Mouse (Mus musculus): ENCODE results near the gene Rerg. TPM values are rescaled to one million over a fixed set of nuclear protein-coding genes. Genes with fewer than 3 reads are reported as not detected.

The Rerg gene
- polyA plus RNA-seq, 1 experiment from 2014 or later, result 23.9 TPM

DNA sequence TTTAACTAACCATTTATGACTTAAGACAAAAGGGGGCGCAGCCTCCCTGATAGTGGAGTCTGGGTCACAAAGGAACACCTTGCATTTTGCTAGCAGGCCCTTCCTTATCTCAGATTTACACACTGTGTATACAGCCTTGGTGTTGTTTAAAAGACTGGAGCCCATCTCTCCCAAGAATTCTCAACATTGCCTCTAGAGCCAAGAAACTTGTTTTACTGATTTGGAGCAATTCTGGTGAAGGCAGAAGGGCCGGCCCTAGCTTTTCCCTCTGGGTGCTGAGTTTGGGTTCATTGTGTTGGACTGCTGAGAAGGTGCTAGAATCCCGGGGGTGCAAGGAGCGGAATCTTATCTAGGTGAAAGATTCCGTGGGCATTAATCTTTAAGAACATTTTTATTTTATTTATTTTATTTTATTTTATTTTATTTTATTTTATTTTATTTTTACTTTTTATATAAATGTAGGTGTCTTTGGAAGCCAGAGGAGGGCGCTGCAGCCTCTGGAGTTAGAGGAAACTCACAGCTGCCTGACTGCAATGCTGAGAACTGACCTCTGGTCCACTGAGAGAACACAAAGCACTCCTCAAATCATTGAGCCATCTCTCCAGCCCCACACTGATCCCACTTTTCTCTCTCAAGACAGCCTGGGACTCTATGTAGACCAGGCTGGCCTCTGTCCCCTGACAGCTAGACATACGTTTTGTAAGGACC lies 26.3 kb downstream of the Rerg start:
- no peak overlapping the region for H3K9ac ChIP-seq (ENCODE audit: low read length)
- TF ChIP-seq CTCF (IDR thresholded peaks at IDR 0.05; ENCODE audit: low read depth) (peak; percentile 48), EP300 (optimal IDR thresholded peaks at IDR 0.05) (no peak)
- H3K4me3 ChIP-seq (ENCODE audit: low read depth, low read length), result no peak overlapping the region
- H3K9me3 ChIP-seq (ENCODE audit: control insufficient read depth, low read length), result no peaks in the 10 kb centered on the region
- WGBS, result 61% methylated on average over 7 of the region's 7 CpGs
- ATAC-seq (ENCODE audit: low FRiP score, low TSS enrichment) (no peak), DNase-seq (ENCODE audit: low spot score) (no peak)
- H3K4me2 ChIP-seq (replicated peaks; ENCODE audit: low read depth), result no peak overlapping the region
- H3K36me3 ChIP-seq (ENCODE audit: control insufficient read depth, insufficient read depth, low read length), result no peaks in the 10 kb centered on the region
- H3K27me3 ChIP-seq (ENCODE audit: control insufficient read depth, insufficient read depth, low read length), result no peaks in the 10 kb centered on the region
- H3K27ac ChIP-seq (replicated peaks), result peak overlapping the region; percentile 76
- H3K4me1 ChIP-seq (replicated peaks; ENCODE audit: control insufficient read depth, insufficient read depth), result 0 out of 2 replicates have a peak, but pooled peaks cover 2% of the 10 kb centered on the region

DNA sequence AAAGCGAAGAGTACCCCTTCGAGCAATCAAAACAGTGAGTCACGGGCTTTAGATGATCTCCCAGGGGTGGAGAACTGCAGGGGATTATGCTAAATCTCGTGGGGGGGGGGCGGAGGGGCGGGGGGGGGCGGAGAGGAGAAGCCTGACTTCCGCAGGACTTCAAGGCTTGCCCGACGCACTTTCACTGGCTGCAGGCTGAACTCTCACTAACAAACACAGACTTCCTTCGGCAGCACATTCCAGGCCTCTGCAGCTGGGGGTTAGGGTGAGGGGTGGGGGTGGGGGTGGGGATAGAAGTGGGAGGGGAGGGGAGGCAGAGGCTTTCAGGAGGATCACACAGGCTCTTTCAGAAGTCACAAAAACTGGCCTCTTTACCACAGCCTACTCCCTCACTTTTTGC lies 27.5 kb downstream of the Rerg start:
- H3K4me3 ChIP-seq (ENCODE audit: low read depth, low read length), result no peak overlapping the region
- H3K27me3 ChIP-seq (ENCODE audit: control insufficient read depth, insufficient read depth, low read length), result no peaks in the 10 kb centered on the region
- 0 out of 2 replicates have a peak, but pooled peaks cover 2% of the 10 kb centered on the region for H3K4me1 ChIP-seq (replicated peaks; ENCODE audit: control insufficient read depth, insufficient read depth)
- peak overlapping the region; percentile 31; the same call in 1 of the 2 replicates for H3K9ac ChIP-seq (ENCODE audit: low read length)
- ATAC-seq (ENCODE audit: low FRiP score, low TSS enrichment), result peak; percentile 69
- WGBS, result 0% methylated on average over 10 of the region's 11 CpGs
- H3K27ac ChIP-seq (replicated peaks), result peak overlapping the region; percentile 75
- H3K4me2 ChIP-seq (replicated peaks; ENCODE audit: low read depth), result peak overlapping the region; percentile 46
- TF ChIP-seq CTCF (IDR thresholded peaks at IDR 0.05; ENCODE audit: low read depth), result no peak
- no peak for TF ChIP-seq EP300 (optimal IDR thresholded peaks at IDR 0.05)
- no peaks in the 10 kb centered on the region for H3K36me3 ChIP-seq (ENCODE audit: control insufficient read depth, insufficient read depth, low read length)
- no peaks in the 10 kb centered on the region for H3K9me3 ChIP-seq (ENCODE audit: control insufficient read depth, low read length)
- DNase-seq (ENCODE audit: low spot score), result peak; percentile 55

DNA sequence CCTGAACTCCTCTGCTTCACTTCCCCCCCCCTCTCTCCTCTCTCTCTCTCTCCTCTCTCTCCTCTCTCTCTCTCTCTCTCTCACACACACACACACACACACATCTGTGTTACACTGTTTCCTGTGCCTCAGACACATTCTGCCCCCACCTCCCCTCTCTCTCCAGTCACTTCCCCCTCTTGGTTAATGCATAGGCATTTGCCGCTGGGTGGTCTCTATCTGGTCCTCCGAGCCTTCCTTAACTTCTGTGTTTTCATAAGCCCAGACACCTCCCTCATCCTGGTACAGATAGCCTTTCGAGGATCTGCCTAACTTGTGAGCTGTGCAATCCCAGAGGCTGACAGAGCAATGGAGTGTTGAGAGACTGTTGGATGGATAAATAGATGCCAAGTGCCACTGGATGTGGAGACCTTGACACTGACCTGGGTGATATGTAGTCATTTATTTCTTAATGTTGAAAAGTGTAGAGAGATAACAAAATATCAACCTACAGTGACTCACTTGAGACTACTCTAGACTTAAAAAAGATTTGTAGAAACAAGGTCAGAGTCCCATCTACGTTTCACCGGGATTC lies 29.0 kb downstream of the Rerg start:
- no peaks in the 10 kb centered on the region for H3K27me3 ChIP-seq (ENCODE audit: control insufficient read depth, insufficient read depth, low read length)
- 73% methylated on average over 5 of the region's 5 CpGs for WGBS
- ATAC-seq (ENCODE audit: low FRiP score, low TSS enrichment), result no peak
- DNase-seq (ENCODE audit: low spot score), result no peak
- H3K36me3 ChIP-seq (ENCODE audit: control insufficient read depth, insufficient read depth, low read length), result no peaks in the 10 kb centered on the region
- peaks cover 2% of the 10 kb centered on the region; the same call in 1 of the 2 replicates for H3K4me1 ChIP-seq (replicated peaks; ENCODE audit: control insufficient read depth, insufficient read depth)
- no peak for TF ChIP-seq EP300 (optimal IDR thresholded peaks at IDR 0.05)
- H3K9ac ChIP-seq (ENCODE audit: low read length), result no peak overlapping the region
- H3K9me3 ChIP-seq (ENCODE audit: control insufficient read depth, low read length), result no peaks in the 10 kb centered on the region
- H3K27ac ChIP-seq (replicated peaks), result no peak overlapping the region
- no peak overlapping the region for H3K4me2 ChIP-seq (replicated peaks; ENCODE audit: low read depth)
- H3K4me3 ChIP-seq (ENCODE audit: low read depth, low read length), result no peak overlapping the region

DNA sequence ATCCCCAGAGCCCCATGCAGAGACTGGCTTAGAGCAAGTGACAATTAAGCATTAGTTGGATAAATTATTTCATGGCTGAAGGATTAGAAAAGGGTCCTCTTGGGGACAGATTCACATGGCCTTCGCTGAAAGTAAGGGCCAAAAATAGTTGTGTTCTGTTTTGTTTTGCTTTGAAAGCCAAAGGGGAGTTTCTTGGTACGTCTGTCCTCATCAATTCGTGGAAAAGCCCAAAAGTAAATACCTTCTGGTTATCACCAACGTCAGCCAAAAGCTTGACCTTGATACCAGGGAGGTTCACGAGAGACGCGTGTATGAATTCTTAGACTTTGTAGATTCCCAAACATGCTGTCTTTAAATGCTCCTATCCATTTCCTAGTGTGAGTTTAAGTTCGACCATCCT lies 31.5 kb downstream of the Rerg start:
- Histone ChIP-seq H3K4me3 (ENCODE audit: low read depth, low read length) (no peak overlapping the region), H3K4me2 (replicated peaks; ENCODE audit: low read depth) (no peak overlapping the region), H3K9me3 (ENCODE audit: control insufficient read depth, low read length) (no peaks in the 10 kb centered on the region), H3K9ac (ENCODE audit: low read length) (no peak overlapping the region), H3K27ac (replicated peaks) (peak overlapping the region; percentile 59), H3K27me3 (ENCODE audit: control insufficient read depth, insufficient read depth, low read length) (no peaks in the 10 kb centered on the region), H3K4me1 (replicated peaks; ENCODE audit: control insufficient read depth, insufficient read depth) (peaks cover 4% of the 10 kb centered on the region; the same call in 1 of the 2 replicates), H3K36me3 (ENCODE audit: control insufficient read depth, insufficient read depth, low read length) (no peaks in the 10 kb centered on the region)
- no peak for DNase-seq (ENCODE audit: low spot score)
- WGBS, result 39% methylated on average over 8 of the region's 8 CpGs
- TF ChIP-seq EP300 (optimal IDR thresholded peaks at IDR 0.05), result no peak
- TF ChIP-seq CTCF (IDR thresholded peaks at IDR 0.05; ENCODE audit: low read depth), result no peak
- peak; percentile 28; the same call in 1 of the 2 replicates for ATAC-seq (ENCODE audit: low FRiP score, low TSS enrichment)

DNA sequence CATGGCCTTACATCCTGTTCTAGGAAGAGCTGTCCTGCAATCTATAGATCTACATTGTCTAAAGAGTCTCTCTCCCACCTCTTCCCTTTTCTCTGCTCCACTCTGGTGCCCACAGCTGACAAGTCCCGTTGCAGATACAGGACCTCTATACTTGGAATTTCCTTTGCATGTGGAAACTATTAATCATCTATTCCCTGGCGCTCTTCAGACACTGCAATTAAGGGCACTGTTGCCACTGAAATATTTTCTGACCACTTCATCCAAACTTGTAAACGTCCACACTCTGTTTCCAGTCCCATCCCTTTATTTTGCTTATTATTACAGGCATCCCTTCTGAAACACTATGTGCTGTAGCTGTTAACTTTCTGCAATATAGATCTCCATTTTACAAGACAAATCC lies 31.9 kb downstream of the Rerg start:
- TF ChIP-seq CTCF (IDR thresholded peaks at IDR 0.05; ENCODE audit: low read depth) (no peak), EP300 (optimal IDR thresholded peaks at IDR 0.05) (no peak)
- Histone ChIP-seq H3K9ac (ENCODE audit: low read length) (no peak overlapping the region), H3K4me3 (ENCODE audit: low read depth, low read length) (no peak overlapping the region), H3K4me2 (replicated peaks; ENCODE audit: low read depth) (no peak overlapping the region), H3K9me3 (ENCODE audit: control insufficient read depth, low read length) (no peaks in the 10 kb centered on the region), H3K27ac (replicated peaks) (peak overlapping the region; percentile 61), H3K4me1 (replicated peaks; ENCODE audit: control insufficient read depth, insufficient read depth) (peaks cover 2% of the 10 kb centered on the region; the same call in 1 of the 2 replicates), H3K27me3 (ENCODE audit: control insufficient read depth, insufficient read depth, low read length) (no peaks in the 10 kb centered on the region), H3K36me3 (ENCODE audit: control insufficient read depth, insufficient read depth, low read length) (no peaks in the 10 kb centered on the region)
- no peak for ATAC-seq (ENCODE audit: low FRiP score, low TSS enrichment)
- DNase-seq (ENCODE audit: low spot score), result no peak
- WGBS, result 33% methylated on average over 3 of the region's 3 CpGs

DNA sequence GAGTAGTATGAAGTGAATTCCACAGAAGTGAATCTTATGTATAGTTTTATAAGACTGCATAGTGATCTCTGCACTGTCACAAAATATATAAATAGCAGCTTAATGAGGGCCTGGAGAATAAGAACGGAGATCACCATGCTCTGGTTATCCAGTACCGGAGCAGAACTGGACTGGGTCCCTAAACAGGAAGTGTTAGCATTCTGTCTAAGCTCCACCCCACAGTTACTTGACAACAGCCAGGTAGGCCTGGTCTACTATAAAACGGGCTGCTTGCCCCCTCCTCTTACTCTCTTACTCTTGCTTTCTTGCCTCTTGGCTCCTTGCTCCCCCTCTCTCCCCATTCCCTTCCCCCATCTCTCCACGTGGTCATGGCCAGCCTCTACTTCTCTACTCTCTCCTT lies 33.9 kb downstream of the Rerg start:
- ATAC-seq (ENCODE audit: low FRiP score, low TSS enrichment), result no peak
- WGBS, result 65% methylated on average over 4 of the region's 4 CpGs
- Histone ChIP-seq H3K4me3 (ENCODE audit: low read depth, low read length) (no peak overlapping the region), H3K36me3 (ENCODE audit: control insufficient read depth, insufficient read depth, low read length) (no peaks in the 10 kb centered on the region), H3K27ac (replicated peaks) (no peak overlapping the region), H3K27me3 (ENCODE audit: control insufficient read depth, insufficient read depth, low read length) (no peaks in the 10 kb centered on the region), H3K4me2 (replicated peaks; ENCODE audit: low read depth) (no peak overlapping the region), H3K9ac (ENCODE audit: low read length) (no peak overlapping the region), H3K4me1 (replicated peaks; ENCODE audit: control insufficient read depth, insufficient read depth) (peaks cover 2% of the 10 kb centered on the region; the same call in 1 of the 2 replicates), H3K9me3 (ENCODE audit: control insufficient read depth, low read length) (no peaks in the 10 kb centered on the region)
- TF ChIP-seq EP300 (optimal IDR thresholded peaks at IDR 0.05), result no peak
- no peak for TF ChIP-seq CTCF (IDR thresholded peaks at IDR 0.05; ENCODE audit: low read depth)
- no peak for DNase-seq (ENCODE audit: low spot score)

All from stomach, postnatal 0 days (tissue).